Mouse (Mus musculus) hindbrain, embryonic 13.5 days (tissue): ENCODE data around the gene Rhebl1. TPM values are rescaled to one million over a fixed set of nuclear protein-coding genes. Genes with fewer than 3 reads are reported as not detected.

Experiments used
- ATAC-seq: fragments of 200-750 bp; cut with Nextera tagmentation; 2 replicates; pipeline ENCODE4 v1.8.0; 2017; ENCODE audit warnings: moderate TSS enrichment; ENCODE audit not compliant: low FRiP score
- H3K27ac ChIP-seq: fragments of 300-500 bp; sonication (generic); 2 replicates; pipeline ENCODE4 v1.5.1; 2015; ENCODE audit warnings: inconsistent platforms, mild to moderate bottlenecking, moderate library complexity
- H3K27me3 ChIP-seq: fragments of 300-500 bp; sonication (generic); 2 replicates; pipeline ENCODE4 v1.6.1; 2015; ENCODE audit warnings: mild to moderate bottlenecking, inconsistent platforms
- H3K36me3 ChIP-seq: fragments of 300-500 bp; sonication (generic); 2 replicates; pipeline ENCODE4 v1.6.1; 2015; ENCODE audit warnings: mild to moderate bottlenecking, inconsistent platforms
- H3K4me1 ChIP-seq: fragments of 300-500 bp; sonication (generic); replicated peaks from 2 replicates; pipeline ENCODE4 v1.6.1; 2015; ENCODE audit warnings: inconsistent platforms
- H3K4me2 ChIP-seq: fragments of 300-500 bp; sonication (generic); 2 replicates; pipeline ENCODE4 v1.6.1; 2015; ENCODE audit warnings: inconsistent platforms, mild to moderate bottlenecking, moderate library complexity
- H3K4me3 ChIP-seq: fragments of 300-500 bp; sonication (generic); 2 replicates; pipeline ENCODE4 v1.5.1; 2015; ENCODE audit warnings: mild to moderate bottlenecking, inconsistent platforms
- H3K9ac ChIP-seq: fragments of 300-500 bp; sonication (generic); 2 replicates; pipeline ENCODE4 v1.6.1; 2015; ENCODE audit warnings: mild to moderate bottlenecking, inconsistent platforms
- H3K9me3 ChIP-seq: fragments of 300-500 bp; sonication (generic); 2 replicates; pipeline ENCODE4 v1.6.1; 2016; ENCODE audit warnings: inconsistent platforms
- WGBS: fragments of 180-500 bp; shearing (Covaris S2); methylation state at CpG from one replicate; pipeline ENCODE4 v1.1.7; 2015; 5-methylcytosine and 5-hydroxymethylcytosine counted together
- polyA plus RNA-seq: library from polyadenylated mRNA; unstranded; fragments of >200 nt; fragmentation: Nextera tagmentation; extraction: Ambion mirVana; gene quantifications from 2 replicates; pipeline ENCODE4 v1.2.1, GENCODE M21; 2015

Gene Rhebl1
- polyA plus RNA-seq, 1 experiment from 2014 or later: 29.7 TPM

GRCm38 (mm10) chr15:98901530-98901929 is 7.2 kb upstream of the Rhebl1 start:
- no peak overlapping the region for H3K4me2 ChIP-seq
- H3K36me3 ChIP-seq: peaks cover 41% of the 10 kb centered on the region
- peaks cover 47% of the 10 kb centered on the region for H3K27me3 ChIP-seq
- no peak overlapping the region for H3K9ac ChIP-seq
- H3K4me1 ChIP-seq: peaks cover 15% of the 10 kb centered on the region
- no peak for ATAC-seq
- no peak overlapping the region for H3K27ac ChIP-seq
- H3K9me3 ChIP-seq: no peaks in the 10 kb centered on the region
- WGBS: 65% methylated on average over 1 of the region's 1 CpGs
- H3K4me3 ChIP-seq: no peak overlapping the region

DNA sequence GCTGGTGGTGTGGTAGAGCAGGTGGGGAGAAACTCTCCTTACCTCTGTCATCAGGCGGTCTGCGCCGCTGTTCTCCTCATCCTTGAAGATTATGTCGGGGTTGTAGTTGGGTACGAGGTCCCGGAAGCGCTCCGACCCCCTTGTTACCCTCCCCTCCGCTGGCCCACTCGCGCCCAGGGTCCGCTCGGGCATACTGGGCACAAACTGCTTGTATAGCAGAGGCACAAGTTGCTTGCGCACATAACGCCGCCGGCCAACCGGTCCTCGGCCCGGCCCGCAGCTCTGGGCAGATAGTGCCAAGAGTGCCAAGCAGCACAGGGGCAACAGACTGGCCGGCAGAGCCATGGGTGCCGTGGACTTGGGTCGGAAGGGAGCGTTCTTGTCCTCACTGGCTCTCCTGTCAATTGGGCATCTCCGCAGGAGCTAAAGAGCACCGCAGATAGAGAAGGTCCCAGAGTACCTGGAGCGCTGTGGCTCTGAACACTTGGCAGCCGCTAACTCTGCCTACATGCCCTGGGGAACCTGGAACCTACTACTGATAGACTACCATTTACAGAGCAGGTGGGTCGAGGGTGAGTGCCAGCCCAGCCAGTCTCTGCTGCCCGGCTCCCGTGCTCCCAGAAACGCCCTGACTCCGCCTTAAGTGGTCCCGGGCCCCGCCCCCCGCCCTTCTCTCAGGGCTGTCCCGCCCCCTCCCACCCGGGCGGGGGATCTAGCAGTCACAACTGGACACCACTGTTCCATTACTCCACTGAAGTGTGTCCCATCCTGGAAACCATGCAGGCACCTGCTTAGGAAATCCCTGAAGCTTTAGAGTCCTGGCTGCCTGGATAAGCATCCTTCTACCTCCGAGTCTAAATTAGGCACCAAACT is 3.8 kb upstream of the Rhebl1 start, which contains the start of gene Dhh:
Gene Dhh, minus strand, starts transcription at position 613 of the 873 bp plus-strand sequence.
- peaks cover 81% of the 10 kb centered on the region for H3K27me3 ChIP-seq
- WGBS: under 1% methylated on average over 40 of the region's 41 CpGs
- H3K27ac ChIP-seq: no peak within 1 kb of the TSS
- no peaks in the 10 kb centered on the region for H3K9me3 ChIP-seq
- ATAC-seq: no peak
- peaks cover 9% of the 10 kb centered on the region for H3K36me3 ChIP-seq
- H3K4me2 ChIP-seq: peak within 1 kb of the TSS; percentile 44
- peak within 1 kb of the TSS; percentile 22 for H3K4me3 ChIP-seq
- peaks cover 43% of the 10 kb centered on the region for H3K4me1 ChIP-seq
- peak within 1 kb of the TSS; percentile 43; the same call in 1 of the 2 replicates for H3K9ac ChIP-seq

DNA sequence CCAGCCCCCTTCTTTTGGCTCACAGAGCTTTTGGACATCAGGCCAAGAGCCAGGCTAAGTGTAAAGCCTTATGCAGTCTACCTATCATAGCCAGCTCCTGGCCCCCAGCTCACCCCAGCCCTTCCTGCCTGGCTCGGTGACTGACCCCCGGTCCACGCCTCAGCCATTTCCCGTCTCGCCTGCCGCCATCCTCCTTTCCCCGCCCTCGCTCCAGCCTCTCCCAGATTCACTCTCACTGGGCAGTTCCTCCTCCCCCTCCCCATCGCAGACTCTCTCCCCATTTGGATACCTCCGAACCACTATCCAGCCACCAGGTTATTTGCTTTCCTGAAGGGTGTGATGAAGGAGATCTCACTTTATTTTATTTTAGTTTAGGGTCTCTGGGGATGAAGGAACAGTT is 3.2 kb upstream of the Rhebl1 start:
- no peak for ATAC-seq
- Histone ChIP-seq H3K27me3 (peaks cover 88% of the 10 kb centered on the region), H3K4me3 (peak overlapping the region; percentile 22), H3K4me1 (peaks cover 43% of the 10 kb centered on the region), H3K9me3 (no peaks in the 10 kb centered on the region), H3K27ac (no peak overlapping the region), H3K4me2 (peak overlapping the region; percentile 44), H3K9ac (peak overlapping the region; percentile 43; the same call in 1 of the 2 replicates), H3K36me3 (peaks cover 3% of the 10 kb centered on the region; the same call in 1 of the 2 replicates)
- WGBS: 1% methylated on average over 10 of the region's 10 CpGs

- H3K36me3 ChIP-seq: no peaks in the 10 kb centered on the region
- H3K27ac ChIP-seq: 0 out of 2 replicates have a peak overlapping the region, but pooled peaks have one; percentile 23
- peaks cover 46% of the 10 kb centered on the region for H3K4me1 ChIP-seq
- peak overlapping the region; percentile 49 for H3K4me3 ChIP-seq
- peak overlapping the region; percentile 60 for H3K9ac ChIP-seq
- H3K27me3 ChIP-seq: peaks cover 98% of the 10 kb centered on the region
- 2% methylated on average over 40 of the region's 41 CpGs for WGBS
- peak overlapping the region; percentile 95 for H3K4me2 ChIP-seq
- no peak for ATAC-seq
- no peaks in the 10 kb centered on the region for H3K9me3 ChIP-seq
Measured at GRCm38 (mm10) chr15:98895635-98896589, 1.6 kb upstream of the Rhebl1 start.

DNA sequence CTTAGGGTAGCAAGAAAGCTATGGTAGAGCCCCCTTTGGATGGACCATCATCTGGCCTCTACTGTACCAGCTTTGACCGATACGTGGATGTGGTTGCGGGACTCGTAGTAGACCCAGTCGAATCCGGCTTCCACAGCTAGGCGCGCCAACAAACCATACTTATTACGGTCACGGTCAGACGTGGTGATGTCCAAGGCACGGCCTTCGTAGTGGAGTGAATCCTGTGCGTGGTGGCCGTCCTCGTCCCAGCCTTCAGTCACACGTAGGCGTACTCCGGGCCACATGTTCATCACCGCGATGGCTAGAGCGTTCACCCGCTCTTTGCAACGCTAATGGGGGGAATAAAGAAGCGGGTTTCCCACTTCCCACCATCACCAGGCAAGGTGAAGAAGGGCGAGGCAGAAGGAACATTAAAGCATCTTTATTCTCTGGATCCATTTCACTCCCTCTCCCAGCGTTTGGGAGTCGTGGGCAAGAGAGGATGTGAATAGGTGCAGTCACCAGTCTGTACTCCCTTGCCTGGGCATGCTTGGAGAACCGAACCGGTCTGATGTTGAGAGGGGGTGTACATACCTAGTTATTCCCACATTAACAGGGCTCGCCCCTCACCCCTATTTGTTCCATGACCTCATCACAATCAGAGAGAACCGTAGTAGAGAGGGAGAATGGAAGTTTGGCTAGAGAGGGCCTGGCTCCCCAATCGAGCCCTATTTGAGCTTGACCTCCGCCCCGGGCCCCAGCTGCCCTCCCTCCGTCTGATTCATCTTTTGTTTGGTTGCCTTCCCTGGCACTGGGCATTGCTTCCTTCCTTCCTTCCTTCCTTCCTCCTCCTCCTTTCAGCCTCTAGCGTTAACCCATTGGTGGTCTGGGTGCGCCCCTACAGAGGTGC is 650 bp upstream of the Rhebl1 start:
- peak; percentile 29; the same call in 1 of the 2 replicates for ATAC-seq

GRCm38 (mm10) chr15:98893036-98893435 is 1.3 kb downstream of the Rhebl1 start:
- ATAC-seq: no peak
- Histone ChIP-seq H3K4me2 (no peak overlapping the region), H3K4me3 (no peak overlapping the region), H3K4me1 (peaks cover 39% of the 10 kb centered on the region), H3K27ac (no peak overlapping the region), H3K9ac (no peak overlapping the region), H3K27me3 (peaks cover 75% of the 10 kb centered on the region), H3K36me3 (no peaks in the 10 kb centered on the region), H3K9me3 (no peaks in the 10 kb centered on the region)
- 48% methylated on average over 4 of the region's 4 CpGs for WGBS

More for the DNA sequence above, 650 bp upstream of the Rhebl1 start:
- Histone ChIP-seq H3K27ac (no peak overlapping the region), H3K36me3 (no peaks in the 10 kb centered on the region), H3K4me2 (peak overlapping the region; percentile 95), H3K4me3 (peak overlapping the region; percentile 49), H3K9me3 (no peaks in the 10 kb centered on the region), H3K27me3 (peaks cover 95% of the 10 kb centered on the region), H3K9ac (peak overlapping the region; percentile 69; the same call in 1 of the 2 replicates), H3K4me1 (peaks cover 46% of the 10 kb centered on the region)
- 2% methylated on average over 38 of the region's 38 CpGs for WGBS

- peaks cover 65% of the 10 kb centered on the region for H3K27me3 ChIP-seq
- peaks cover 32% of the 10 kb centered on the region for H3K4me1 ChIP-seq
- no peak overlapping the region for H3K9ac ChIP-seq
- H3K9me3 ChIP-seq: no peaks in the 10 kb centered on the region
- no peaks in the 10 kb centered on the region for H3K36me3 ChIP-seq
- H3K27ac ChIP-seq: no peak overlapping the region
- 48% methylated on average over 6 of the region's 6 CpGs for WGBS
- no peak; the same call in 1 of the 2 replicates for ATAC-seq
- H3K4me2 ChIP-seq: no peak overlapping the region
- H3K4me3 ChIP-seq: no peak overlapping the region
Measured at GRCm38 (mm10) chr15:98891907-98892606, 2.3 kb downstream of the Rhebl1 start.

- H3K4me1 ChIP-seq: peaks cover 31% of the 10 kb centered on the region
- ATAC-seq: no peak
- H3K9me3 ChIP-seq: no peaks in the 10 kb centered on the region
- H3K36me3 ChIP-seq: no peaks in the 10 kb centered on the region
- H3K27ac ChIP-seq: no peak overlapping the region
- H3K9ac ChIP-seq: no peak overlapping the region
- H3K27me3 ChIP-seq: peaks cover 57% of the 10 kb centered on the region
- H3K4me2 ChIP-seq: no peak overlapping the region
- no peak overlapping the region for H3K4me3 ChIP-seq
- 14% methylated on average over 19 of the region's 19 CpGs for WGBS
Measured at GRCm38 (mm10) chr15:98891198-98891742, 3.1 kb downstream of the Rhebl1 start.

DNA sequence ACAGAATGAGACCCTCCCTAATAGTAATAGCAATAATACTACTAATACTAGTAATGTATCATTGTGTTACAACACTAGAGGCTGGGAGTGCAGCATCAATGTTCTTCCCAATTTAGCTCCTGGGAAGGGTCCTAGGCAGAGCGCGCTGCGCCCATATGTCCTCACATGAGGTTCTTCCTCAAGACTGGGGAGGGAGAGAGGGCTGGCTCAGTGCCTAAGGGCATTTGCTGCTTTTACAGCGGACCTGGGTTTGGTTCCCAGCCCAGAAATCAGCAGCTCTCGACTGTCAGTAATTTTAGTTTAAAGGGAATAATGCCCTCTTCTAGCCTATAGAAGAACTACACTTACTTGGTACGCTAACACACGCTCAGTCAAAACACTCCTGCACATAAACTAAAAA is 6.8 kb downstream of the Rhebl1 start:
- 85% methylated on average over 7 of the region's 7 CpGs for WGBS
- no peak overlapping the region for H3K27ac ChIP-seq
- H3K4me2 ChIP-seq: no peak overlapping the region
- H3K9me3 ChIP-seq: no peaks in the 10 kb centered on the region
- H3K9ac ChIP-seq: no peak overlapping the region
- no peaks in the 10 kb centered on the region for H3K36me3 ChIP-seq
- 0 out of 2 replicates have a peak, but pooled peaks cover 3% of the 10 kb centered on the region for H3K4me1 ChIP-seq
- H3K27me3 ChIP-seq: peaks cover 20% of the 10 kb centered on the region
- no peak for ATAC-seq
- no peak overlapping the region for H3K4me3 ChIP-seq

DNA sequence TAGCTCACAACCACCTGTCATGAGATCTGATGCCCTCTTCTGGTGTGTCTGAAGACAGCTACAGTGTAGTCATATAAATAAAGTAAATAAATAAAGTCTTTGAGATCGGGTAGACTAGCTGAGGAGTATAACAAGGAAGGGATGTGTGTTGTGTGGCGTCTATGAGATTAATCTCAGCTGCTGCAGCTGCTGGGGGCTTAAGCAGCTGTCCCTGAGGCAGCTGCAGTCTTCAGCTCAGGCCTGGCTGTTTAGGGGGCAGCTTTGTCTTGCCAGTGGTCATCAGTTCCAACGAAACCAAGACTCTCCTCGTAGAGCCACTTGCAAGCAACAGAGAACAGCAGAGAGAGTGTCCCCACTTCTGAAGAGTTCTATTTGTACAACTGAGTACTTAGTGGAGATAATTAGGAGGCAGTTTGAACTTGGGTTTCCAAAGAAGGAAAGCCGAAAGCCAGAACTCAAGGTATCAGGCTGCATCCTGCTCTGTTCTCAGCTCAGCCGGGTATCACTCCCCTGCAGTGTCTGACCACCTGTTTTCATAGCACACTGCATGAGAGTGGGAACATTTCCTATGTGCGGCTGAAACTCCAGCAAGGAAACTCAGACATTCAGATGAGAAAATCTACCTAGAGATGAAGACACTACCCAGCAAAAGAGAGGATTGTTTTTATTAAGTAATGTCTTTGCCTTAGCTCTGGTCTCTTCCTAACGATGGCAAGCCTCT is 7.5 kb downstream of the Rhebl1 start:
- Histone ChIP-seq H3K4me1 (peaks cover 4% of the 10 kb centered on the region), H3K36me3 (no peaks in the 10 kb centered on the region), H3K4me2 (no peak overlapping the region), H3K27me3 (peaks cover 15% of the 10 kb centered on the region), H3K4me3 (no peak overlapping the region), H3K9ac (no peak overlapping the region), H3K9me3 (no peaks in the 10 kb centered on the region), H3K27ac (no peak overlapping the region)
- WGBS: 72% methylated on average over 8 of the region's 8 CpGs
- ATAC-seq: no peak
